Mouse (Mus musculus) neural tube, embryonic 15.5 days (tissue): ENCODE results near the gene Rcan3. TPM values are rescaled to one million over a fixed set of nuclear protein-coding genes. Genes with fewer than 3 reads are reported as not detected.

Experiments used
- ATAC-seq: fragments of 200-750 bp; cut with Nextera tagmentation; 2 replicates; pipeline ENCODE4 v1.8.0; 2017; ENCODE audit warnings: mild to moderate bottlenecking, moderate TSS enrichment, moderate library complexity; ENCODE audit not compliant: low FRiP score
- H3K27ac ChIP-seq: fragments of 300-500 bp; sonication (generic); replicated peaks from 2 replicates; pipeline ENCODE4 v1.5.1; 2015; ENCODE audit warnings: mild to moderate bottlenecking, inconsistent platforms
- H3K27me3 ChIP-seq: fragments of 300-500 bp; sonication (generic); replicated peaks from 2 replicates; pipeline ENCODE4 v1.6.1; 2015; ENCODE audit warnings: inconsistent platforms
- H3K36me3 ChIP-seq: fragments of 300-500 bp; sonication (generic); 2 replicates; pipeline ENCODE4 v1.6.1; 2015; ENCODE audit warnings: inconsistent platforms
- H3K4me1 ChIP-seq: fragments of 300-500 bp; sonication (generic); 2 replicates; pipeline ENCODE4 v1.6.1; 2015; ENCODE audit warnings: inconsistent platforms
- H3K4me2 ChIP-seq: fragments of 300-500 bp; sonication (generic); 2 replicates; pipeline ENCODE4 v1.6.1; 2015; ENCODE audit warnings: inconsistent platforms, mild to moderate bottlenecking, moderate library complexity
- H3K4me3 ChIP-seq: fragments of 300-500 bp; sonication (generic); replicated peaks from 2 replicates; pipeline ENCODE4 v1.5.1; 2015; ENCODE audit warnings: mild to moderate bottlenecking, inconsistent platforms
- H3K9ac ChIP-seq: fragments of 300-500 bp; sonication (generic); replicated peaks from 2 replicates; pipeline ENCODE4 v1.6.1; 2015; ENCODE audit warnings: mild to moderate bottlenecking, inconsistent platforms
- H3K9me3 ChIP-seq: fragments of 300-500 bp; sonication (generic); replicated peaks from 2 replicates; pipeline ENCODE4 v1.6.1; 2016; ENCODE audit warnings: inconsistent platforms
- WGBS: fragments of 180-500 bp; shearing (Covaris S2); methylation state at CpG from one replicate; pipeline ENCODE4 v1.1.7; 2015; ENCODE audit warnings: mixed read lengths; 5-methylcytosine and 5-hydroxymethylcytosine counted together
- polyA plus RNA-seq: library from polyadenylated mRNA; unstranded; fragments of >200 nt; fragmentation: Nextera tagmentation; extraction: Ambion mirVana; gene quantifications from 2 replicates; pipeline ENCODE4 v1.2.1, GENCODE M21; 2015

Rcan3 gene
- polyA plus RNA-seq: 44.0 and 47.8 TPM in 2 replicates

DNA sequence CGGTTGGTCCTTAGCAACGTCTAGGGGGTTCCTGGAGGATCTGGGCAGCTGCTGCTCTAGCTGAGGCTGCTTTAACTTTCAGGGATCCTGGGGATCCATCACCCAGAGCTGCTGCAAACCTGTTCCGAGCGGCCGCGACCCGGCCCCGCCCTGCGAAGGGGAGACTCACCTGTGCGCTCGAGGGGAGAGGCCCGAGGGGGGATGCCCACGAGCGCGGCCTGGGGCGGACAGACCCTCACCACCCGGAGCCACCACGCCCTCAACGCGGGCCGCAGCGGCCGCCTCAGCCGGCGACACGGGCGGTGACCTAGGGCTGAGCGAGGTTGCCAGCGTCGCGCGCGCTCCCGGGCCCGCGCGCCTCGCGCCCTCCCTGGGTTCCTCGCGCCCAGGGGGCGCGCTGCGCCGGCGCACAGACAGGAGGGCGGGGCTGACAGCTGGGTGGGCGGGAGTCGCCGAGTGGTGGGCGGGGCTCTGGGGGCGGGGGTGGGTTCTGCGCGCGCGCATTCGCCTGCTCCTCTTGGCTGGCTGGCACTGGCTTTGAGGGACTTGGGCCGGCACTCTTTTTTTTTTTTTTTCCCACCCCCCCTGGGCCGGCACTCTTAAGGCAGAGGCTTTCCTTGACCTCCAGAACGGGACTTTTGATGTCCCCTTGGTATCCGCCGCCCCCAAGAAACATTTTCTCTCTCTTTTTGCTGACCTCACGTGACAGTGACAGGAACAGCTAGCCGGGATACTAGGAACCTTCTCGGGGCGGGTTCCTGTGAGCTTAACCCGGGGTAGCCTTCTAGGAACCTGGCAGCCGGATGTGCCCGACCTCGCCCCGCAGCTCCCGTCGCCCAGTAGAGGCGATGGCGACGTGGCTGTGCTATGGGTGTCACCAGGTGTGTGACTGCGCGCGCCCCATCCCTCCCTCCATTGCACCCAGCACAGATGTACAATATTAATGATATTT is at the start of gene Rcan3:
Rcan3 (minus strand) TSS at position 411 of the 952 bp plus-strand sequence.
- Histone ChIP-seq H3K9ac (peak within 1 kb of the TSS; percentile 74), H3K4me1 (peaks cover 26% of the 10 kb centered on the region), H3K9me3 (no peaks in the 10 kb centered on the region), H3K27me3 (no peaks in the 10 kb centered on the region), H3K27ac (peak within 1 kb of the TSS; percentile 86), H3K36me3 (no peaks in the 10 kb centered on the region), H3K4me3 (peak within 1 kb of the TSS; percentile 81), H3K4me2 (peak within 1 kb of the TSS; percentile 92)
- peak; percentile 90 for ATAC-seq
- under 1% methylated on average over 51 of the region's 79 CpGs for WGBS

DNA sequence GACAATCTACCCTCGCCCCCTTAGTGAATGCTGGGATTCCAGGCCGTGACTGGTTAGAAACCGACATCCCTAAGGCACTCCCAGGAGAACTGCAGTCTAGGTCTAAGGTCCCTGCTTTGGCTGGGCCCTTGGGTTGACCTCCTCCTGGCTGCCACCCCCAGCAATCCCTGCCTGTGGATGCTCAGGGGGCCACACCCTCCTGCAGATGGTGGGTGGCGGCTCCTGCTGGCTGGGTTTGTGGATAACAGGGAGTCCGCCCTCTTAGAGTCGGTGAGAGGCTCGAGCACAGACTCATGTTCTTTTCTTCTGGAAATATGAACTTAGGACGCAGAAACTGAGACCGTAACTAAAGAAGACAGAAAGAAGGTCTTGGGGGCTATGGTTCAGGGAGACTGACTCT is 46.7 kb upstream of the Rcan3 start:
- Histone ChIP-seq H3K4me1 (peaks cover 5% of the 10 kb centered on the region; the same call in 1 of the 2 replicates), H3K27ac (no peak overlapping the region), H3K9ac (no peak overlapping the region), H3K27me3 (no peaks in the 10 kb centered on the region), H3K9me3 (no peaks in the 10 kb centered on the region), H3K4me3 (no peak overlapping the region), H3K4me2 (no peak overlapping the region), H3K36me3 (peaks cover 20% of the 10 kb centered on the region; the same call in 1 of the 2 replicates)
- WGBS: 89% methylated on average over 9 of the region's 9 CpGs
- ATAC-seq: no peak

DNA sequence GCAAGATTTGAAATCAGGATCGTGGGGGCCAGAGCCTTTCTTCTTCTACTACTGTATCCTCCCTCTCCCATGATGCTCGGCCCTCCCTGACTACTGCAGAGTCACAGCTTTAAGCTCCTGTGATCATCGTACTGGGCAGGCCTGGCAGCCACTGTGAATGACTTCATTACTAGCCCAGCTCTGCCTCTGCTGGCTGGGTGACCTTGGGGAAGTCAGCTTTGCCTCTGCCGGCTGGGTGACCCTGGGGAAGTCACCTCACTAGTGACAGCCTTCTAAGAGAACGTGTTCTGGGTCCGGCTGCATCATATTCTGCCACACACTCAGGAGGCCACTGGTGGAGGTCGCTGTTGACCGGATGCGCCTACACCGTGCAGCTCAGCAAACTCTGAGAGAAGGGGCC is 44.2 kb upstream of the Rcan3 start:
- ATAC-seq: no peak
- no peaks in the 10 kb centered on the region for H3K9me3 ChIP-seq
- H3K27ac ChIP-seq: no peak overlapping the region
- no peaks in the 10 kb centered on the region for H3K4me1 ChIP-seq
- peaks cover 25% of the 10 kb centered on the region for H3K36me3 ChIP-seq
- H3K4me3 ChIP-seq: no peak overlapping the region
- H3K9ac ChIP-seq: no peak overlapping the region
- H3K27me3 ChIP-seq: no peaks in the 10 kb centered on the region
- no peak overlapping the region for H3K4me2 ChIP-seq
- WGBS: 86% methylated on average over 10 of the region's 10 CpGs

DNA sequence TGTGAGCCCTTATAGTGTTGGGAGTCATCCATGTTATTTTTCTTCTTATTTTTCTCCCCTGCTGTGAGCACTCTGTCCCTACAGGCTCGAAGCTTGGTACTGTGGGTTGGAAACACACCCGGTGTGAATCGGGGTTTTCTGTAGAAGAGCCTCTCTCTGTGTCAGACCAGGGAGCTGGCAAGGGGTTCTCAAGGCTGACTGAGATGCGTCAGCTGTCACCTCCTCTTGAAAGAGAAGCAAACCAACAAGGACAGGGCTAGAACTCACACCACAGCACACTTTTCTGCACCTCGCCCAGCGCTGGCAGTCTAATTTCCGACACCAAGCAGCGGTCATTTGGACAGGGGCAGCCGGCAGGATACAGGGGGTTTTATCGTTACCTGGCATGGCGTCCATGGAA is 29.8 kb upstream of the Rcan3 start:
- H3K36me3 ChIP-seq: peaks cover 39% of the 10 kb centered on the region
- H3K4me1 ChIP-seq: no peaks in the 10 kb centered on the region
- no peak overlapping the region for H3K9ac ChIP-seq
- no peak overlapping the region for H3K4me2 ChIP-seq
- WGBS: 92% methylated on average over 11 of the region's 11 CpGs
- no peak overlapping the region for H3K27ac ChIP-seq
- no peaks in the 10 kb centered on the region for H3K27me3 ChIP-seq
- no peak overlapping the region for H3K4me3 ChIP-seq
- ATAC-seq: no peak
- H3K9me3 ChIP-seq: no peaks in the 10 kb centered on the region

DNA sequence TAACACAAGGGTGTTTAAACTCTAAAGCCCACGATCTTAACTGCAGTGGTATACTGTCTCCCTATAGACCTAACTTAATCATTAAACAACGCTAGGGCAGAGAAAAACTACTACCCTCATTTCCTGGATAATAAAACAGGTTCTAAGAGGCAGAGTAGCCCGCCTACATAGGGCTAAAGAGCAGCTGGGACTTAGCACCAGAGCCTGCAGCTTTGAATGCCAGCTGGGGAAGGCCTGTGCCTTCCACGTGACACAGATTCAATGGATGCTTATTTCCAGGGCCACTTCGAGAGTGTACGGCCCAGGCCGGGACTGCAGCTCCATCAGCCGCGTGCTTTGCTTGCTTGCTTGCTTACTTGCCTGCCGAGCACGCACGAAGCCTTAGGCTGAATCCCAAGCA is 19.9 kb upstream of the Rcan3 start:
- Histone ChIP-seq H3K27ac (no peak overlapping the region), H3K9ac (no peak overlapping the region), H3K4me1 (peaks cover 8% of the 10 kb centered on the region; the same call in 1 of the 2 replicates), H3K36me3 (no peaks in the 10 kb centered on the region), H3K9me3 (no peaks in the 10 kb centered on the region), H3K4me2 (no peak overlapping the region), H3K4me3 (no peak overlapping the region), H3K27me3 (no peaks in the 10 kb centered on the region)
- 23% methylated on average over 12 of the region's 12 CpGs for WGBS
- ATAC-seq: no peak

DNA sequence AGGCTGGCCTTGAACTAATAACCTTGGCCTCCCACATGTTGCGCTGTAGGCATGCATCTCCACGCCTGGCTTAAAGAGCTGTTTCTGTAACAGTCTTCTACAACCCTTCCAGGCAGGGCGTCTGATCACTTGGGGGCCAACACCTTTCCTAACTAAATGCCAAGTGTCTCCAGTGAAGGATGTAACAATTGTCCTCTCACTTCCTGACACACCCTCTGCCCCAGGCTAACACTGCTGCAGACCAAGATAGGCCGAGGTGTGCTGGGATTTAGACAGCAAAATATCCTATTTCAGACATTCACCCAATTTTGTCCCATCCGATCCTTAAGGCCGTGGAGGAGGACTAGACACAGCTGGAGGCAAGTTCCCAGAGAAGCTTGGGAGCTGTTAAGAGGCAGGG is 19.5 kb upstream of the Rcan3 start:
- Histone ChIP-seq H3K36me3 (no peaks in the 10 kb centered on the region), H3K9ac (no peak overlapping the region), H3K27me3 (no peaks in the 10 kb centered on the region), H3K4me2 (no peak overlapping the region), H3K4me3 (no peak overlapping the region), H3K27ac (no peak overlapping the region), H3K9me3 (no peaks in the 10 kb centered on the region), H3K4me1 (peaks cover 8% of the 10 kb centered on the region; the same call in 1 of the 2 replicates)
- 38% methylated on average over 6 of the region's 6 CpGs for WGBS
- ATAC-seq: no peak

DNA sequence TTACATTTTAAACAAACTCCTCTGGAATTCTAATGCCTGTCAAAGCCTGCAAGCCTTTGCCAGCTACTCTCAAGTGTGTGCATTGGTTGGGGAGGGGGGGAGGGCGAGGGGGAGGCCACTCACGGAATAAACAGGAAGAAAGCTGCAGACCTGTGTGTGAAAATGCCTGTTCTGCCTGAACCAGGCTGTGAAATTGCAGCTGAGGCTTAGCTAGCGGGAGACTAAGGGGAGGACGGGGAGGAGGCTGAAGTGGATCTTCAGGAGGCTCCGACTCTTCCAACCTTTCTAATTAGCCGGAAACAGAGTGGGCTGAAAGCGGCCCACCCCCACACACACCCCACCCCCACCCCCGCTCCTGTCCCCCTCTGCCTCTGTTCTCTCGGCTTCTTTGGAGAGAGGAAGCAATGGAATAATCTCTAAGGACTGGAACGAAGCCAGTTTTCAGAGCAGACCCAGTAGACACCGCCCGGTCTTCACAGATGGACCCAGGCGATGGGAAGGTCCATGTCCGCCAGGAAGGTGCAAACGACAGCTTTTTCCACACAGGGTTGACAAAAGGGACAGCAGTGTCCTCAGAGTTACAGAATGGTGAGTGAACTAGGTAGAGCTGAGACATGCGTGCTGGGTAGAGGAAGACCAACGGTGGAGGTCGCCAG is 17.8 kb upstream of the Rcan3 start:
- 53% methylated on average over 18 of the region's 18 CpGs for WGBS

DNA sequence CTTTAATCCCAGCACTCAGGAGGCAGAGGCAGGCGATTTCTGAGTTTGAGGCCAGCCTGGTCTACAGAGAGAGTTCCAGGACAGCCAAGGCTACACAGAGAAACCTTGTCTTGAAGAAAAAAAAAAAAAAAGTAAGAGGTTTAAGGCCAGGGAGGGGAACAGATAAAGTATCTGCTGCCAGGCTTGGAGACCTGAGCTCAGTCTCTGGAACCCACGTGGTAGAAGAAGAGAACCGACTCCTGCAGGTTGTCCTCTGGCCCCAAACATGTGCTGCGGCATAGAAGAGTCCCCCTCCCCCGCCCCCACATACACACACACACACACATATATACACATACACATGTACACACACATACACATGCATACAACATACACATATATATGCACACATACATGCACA is 8.8 kb upstream of the Rcan3 start:
- no peak overlapping the region for H3K9ac ChIP-seq
- 81% methylated on average over 5 of the region's 5 CpGs for whole genome bisulfite sequencing
- no peak overlapping the region for H3K27ac ChIP-seq
- H3K27me3 ChIP-seq: no peaks in the 10 kb centered on the region
- H3K4me3 ChIP-seq: no peak overlapping the region
- H3K4me2 ChIP-seq: no peak overlapping the region
- H3K9me3 ChIP-seq: no peaks in the 10 kb centered on the region
- H3K36me3 ChIP-seq: no peaks in the 10 kb centered on the region
- no peak for ATAC-seq
- H3K4me1 ChIP-seq: peaks cover 5% of the 10 kb centered on the region; the same call in 1 of the 2 replicates

More for the DNA sequence above, 17.8 kb upstream of the Rcan3 start:
- Histone ChIP-seq H3K9ac (no peak overlapping the region), H3K9me3 (no peaks in the 10 kb centered on the region), H3K36me3 (no peaks in the 10 kb centered on the region), H3K27ac (no peak overlapping the region), H3K4me1 (peaks cover 8% of the 10 kb centered on the region; the same call in 1 of the 2 replicates), H3K4me3 (no peak overlapping the region), H3K4me2 (no peak overlapping the region), H3K27me3 (no peaks in the 10 kb centered on the region)
- ATAC-seq: no peak

DNA sequence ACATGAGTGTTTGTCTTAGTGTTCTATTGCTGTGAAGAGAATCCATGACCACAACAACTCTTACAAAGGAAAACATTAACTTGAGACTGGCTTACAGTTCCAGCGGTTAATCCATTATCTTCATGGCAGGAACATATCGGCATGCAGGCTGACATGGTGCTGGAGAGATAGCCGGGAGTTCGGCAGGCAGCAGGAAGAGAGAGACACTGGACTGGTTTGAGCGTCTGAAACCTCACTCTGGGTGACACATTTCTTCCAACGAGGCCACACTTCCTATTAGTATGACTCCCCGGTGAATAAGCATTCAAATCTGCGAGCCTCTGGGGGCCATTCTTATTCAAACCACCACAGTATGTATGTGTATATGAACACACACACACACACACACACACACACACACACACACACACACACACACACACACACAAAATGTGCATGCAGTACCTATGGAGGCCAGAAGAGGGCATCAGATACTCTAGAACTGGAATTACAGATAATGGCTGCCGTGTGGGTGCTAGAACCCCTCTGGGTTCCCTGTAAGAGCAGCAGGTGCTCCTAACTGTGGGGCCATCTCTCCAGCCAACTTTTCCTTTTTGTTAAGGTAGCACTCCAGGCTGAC is 6.4 kb upstream of the Rcan3 start:
- no peaks in the 10 kb centered on the region for H3K36me3 ChIP-seq
- no peak overlapping the region for H3K4me2 ChIP-seq
- no peak overlapping the region for H3K27ac ChIP-seq
- H3K27me3 ChIP-seq: no peaks in the 10 kb centered on the region
- no peak for ATAC-seq
- 63% methylated on average over 9 of the region's 9 CpGs for WGBS
- H3K9me3 ChIP-seq: no peaks in the 10 kb centered on the region
- H3K4me3 ChIP-seq: no peak overlapping the region
- peaks cover 5% of the 10 kb centered on the region; the same call in 1 of the 2 replicates for H3K4me1 ChIP-seq
- H3K9ac ChIP-seq: no peak overlapping the region

DNA sequence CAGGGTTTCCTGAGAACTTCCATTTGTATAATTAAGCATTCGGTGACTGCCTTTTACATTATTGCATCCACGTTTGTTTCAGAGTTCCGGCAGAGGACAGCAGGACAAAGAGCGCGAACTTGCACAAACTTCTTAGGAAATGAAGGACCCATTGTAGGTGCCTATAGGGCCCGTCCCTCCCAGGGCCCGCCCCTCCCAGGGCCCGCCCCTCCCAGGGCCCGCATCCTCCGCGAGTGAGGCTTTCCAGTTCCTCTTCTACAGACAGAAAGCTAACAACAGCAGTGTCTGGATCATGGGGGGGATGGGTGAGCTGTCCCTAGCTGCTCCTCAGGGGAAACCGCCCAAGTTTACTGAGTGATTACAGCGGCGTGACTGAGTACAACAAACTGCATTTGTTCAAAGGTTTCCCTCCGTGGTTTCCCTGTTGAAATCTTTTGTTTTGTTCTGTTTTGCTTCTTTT is 5.6 kb upstream of the Rcan3 start:
- 0 out of 2 replicates have a peak overlapping the region, but pooled peaks have one; percentile 1 for H3K27ac ChIP-seq
- H3K4me3 ChIP-seq: no peak overlapping the region
- H3K9me3 ChIP-seq: no peaks in the 10 kb centered on the region
- no peaks in the 10 kb centered on the region for H3K27me3 ChIP-seq
- H3K4me2 ChIP-seq: peak overlapping the region; percentile 31
- no peaks in the 10 kb centered on the region for H3K36me3 ChIP-seq
- no peak for ATAC-seq
- 3% methylated on average over 15 of the region's 15 CpGs for WGBS
- H3K4me1 ChIP-seq: peaks cover 12% of the 10 kb centered on the region
- H3K9ac ChIP-seq: no peak overlapping the region

DNA sequence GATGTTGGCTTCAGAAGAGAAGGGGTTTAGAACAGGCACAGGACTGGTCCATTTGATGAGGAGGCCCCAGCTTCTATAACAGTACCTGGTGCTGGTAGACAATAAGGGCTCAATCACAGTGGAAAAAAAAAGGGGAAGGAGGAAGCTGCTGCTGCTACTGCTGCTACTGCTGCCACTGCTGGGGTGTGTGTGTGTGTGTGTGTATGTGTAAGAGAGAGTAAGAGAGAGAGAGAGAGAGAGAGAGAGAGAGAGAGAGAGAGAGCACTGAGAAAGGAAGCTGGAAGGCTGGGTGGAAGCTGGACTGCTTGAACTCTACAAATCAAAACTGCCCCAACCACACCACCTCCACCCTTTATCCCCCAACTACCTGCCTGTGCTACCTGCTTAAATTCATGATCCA is 4.3 kb upstream of the Rcan3 start:
- no peaks in the 10 kb centered on the region for H3K9me3 ChIP-seq
- no peak overlapping the region for H3K4me3 ChIP-seq
- no peak for ATAC-seq
- H3K4me1 ChIP-seq: peaks cover 18% of the 10 kb centered on the region
- H3K36me3 ChIP-seq: no peaks in the 10 kb centered on the region
- H3K27me3 ChIP-seq: no peaks in the 10 kb centered on the region
- no peak overlapping the region for H3K27ac ChIP-seq
- no peak overlapping the region for H3K4me2 ChIP-seq
- no peak overlapping the region for H3K9ac ChIP-seq
